Mouse (Mus musculus): Measurements from ENCODE around the gene Xrra1. TPM values are rescaled to one million over a fixed set of nuclear protein-coding genes. Genes with fewer than 3 reads are reported as not detected.

The Xrra1 gene
- polyA plus RNA-seq, 1 experiment, result 0.11 TPM

GRCm38 (mm10) chr7:99837358-99838071, 21.4 kb upstream of the Xrra1 start:
- Histone ChIP-seq H3K36me3 (ENCODE audit: control insufficient read depth, insufficient read depth) (peaks cover 40% of the 10 kb centered on the region), H3K79me3 (ENCODE audit: low read depth) (no peaks in the 10 kb centered on the region), H3K79me2 (ENCODE audit: control insufficient read depth, insufficient read depth) (no peaks in the 10 kb centered on the region), H3K27me3 (ENCODE audit: control insufficient read depth, insufficient read depth, insufficient read length) (no peaks in the 10 kb centered on the region), H3ac (ENCODE audit: control insufficient read depth, insufficient read length, low read depth) (no peak overlapping the region), H3K4me3 (ENCODE audit: insufficient read depth, poor library complexity, severe bottlenecking) (no peak overlapping the region)
- TF ChIP-seq USF1 (IDR thresholded peaks at IDR 0.05; ENCODE audit: low read depth), result no peak
- TF ChIP-seq CEBPB (IDR thresholded peaks at IDR 0.05; ENCODE audit: low read depth), result no peak
- TF ChIP-seq MYOG (IDR thresholded peaks at IDR 0.05; ENCODE audit: control insufficient read depth, extremely low read depth, insufficient read length), result no peak
- TF ChIP-seq CTCF (IDR thresholded peaks at IDR 0.05; ENCODE audit: control insufficient read depth, insufficient read depth, insufficient read length), result no peak
- TF ChIP-seq FOSL1 (IDR thresholded peaks at IDR 0.05; ENCODE audit: insufficient read depth, low read length, poor library complexity, severe bottlenecking), result no peak
- TF ChIP-seq MYOD1 (IDR thresholded peaks at IDR 0.05; ENCODE audit: control insufficient read depth, insufficient read length, low read depth), result no peak

- Histone ChIP-seq H3K79me2 (ENCODE audit: control insufficient read depth, insufficient read depth) (no peaks in the 10 kb centered on the region), H3K4me3 (ENCODE audit: insufficient read depth, poor library complexity, severe bottlenecking) (no peak overlapping the region), H3ac (ENCODE audit: control insufficient read depth, insufficient read length, low read depth) (no peak overlapping the region), H3K27me3 (ENCODE audit: control insufficient read depth, insufficient read depth, insufficient read length) (no peaks in the 10 kb centered on the region), H3K79me3 (ENCODE audit: low read depth) (no peaks in the 10 kb centered on the region), H3K36me3 (ENCODE audit: control insufficient read depth, insufficient read depth) (peaks cover 45% of the 10 kb centered on the region)
- TF ChIP-seq USF1 (IDR thresholded peaks at IDR 0.05; ENCODE audit: low read depth), result no peak
- no peak for TF ChIP-seq CEBPB (IDR thresholded peaks at IDR 0.05; ENCODE audit: low read depth)
- TF ChIP-seq MYOD1 (IDR thresholded peaks at IDR 0.05; ENCODE audit: control insufficient read depth, insufficient read length, low read depth), result no peak
- no peak for TF ChIP-seq CTCF (IDR thresholded peaks at IDR 0.05; ENCODE audit: control insufficient read depth, insufficient read depth, insufficient read length)
- no peak for TF ChIP-seq MAX (IDR thresholded peaks at IDR 0.05)
- no peak for TF ChIP-seq FOSL1 (IDR thresholded peaks at IDR 0.05; ENCODE audit: insufficient read depth, low read length, poor library complexity, severe bottlenecking)
- no peak for TF ChIP-seq MYOG (IDR thresholded peaks at IDR 0.05; ENCODE audit: control insufficient read depth, extremely low read depth, insufficient read length)
These were observed 20.7 kb upstream of the Xrra1 start for GRCm38 (mm10) chr7:99838241-99838640.

GRCm38 (mm10) chr7:99845533-99846236, 13.2 kb upstream of the Xrra1 start:
- peaks cover 3% of the 10 kb centered on the region for H3K79me2 ChIP-seq (ENCODE audit: control insufficient read depth, insufficient read depth)
- H3K4me3 ChIP-seq (ENCODE audit: insufficient read depth, poor library complexity, severe bottlenecking), result no peak overlapping the region
- peaks cover 49% of the 10 kb centered on the region for H3K36me3 ChIP-seq (ENCODE audit: control insufficient read depth, insufficient read depth)
- H3K79me3 ChIP-seq (ENCODE audit: low read depth), result peaks cover 3% of the 10 kb centered on the region
- H3K27me3 ChIP-seq (ENCODE audit: control insufficient read depth, insufficient read depth, insufficient read length), result no peaks in the 10 kb centered on the region
- H3ac ChIP-seq (ENCODE audit: control insufficient read depth, insufficient read length, low read depth), result no peak overlapping the region
- TF ChIP-seq FOSL1 (IDR thresholded peaks at IDR 0.05; ENCODE audit: insufficient read depth, low read length, poor library complexity, severe bottlenecking), result no peak
- no peak for TF ChIP-seq CEBPB (IDR thresholded peaks at IDR 0.05; ENCODE audit: low read depth)
- TF ChIP-seq USF1 (IDR thresholded peaks at IDR 0.05; ENCODE audit: low read depth), result no peak
- no peak for TF ChIP-seq MYOG (IDR thresholded peaks at IDR 0.05; ENCODE audit: control insufficient read depth, extremely low read depth, insufficient read length)
- no peak for TF ChIP-seq MAX (IDR thresholded peaks at IDR 0.05)
- TF ChIP-seq CTCF (IDR thresholded peaks at IDR 0.05; ENCODE audit: control insufficient read depth, insufficient read depth, insufficient read length), result no peak
- TF ChIP-seq MYOD1 (IDR thresholded peaks at IDR 0.05; ENCODE audit: control insufficient read depth, insufficient read length, low read depth), result no peak

GRCm38 (mm10) chr7:99850534-99850933, 8.4 kb upstream of the Xrra1 start:
- H3K36me3 ChIP-seq (ENCODE audit: control insufficient read depth, insufficient read depth), result peaks cover 57% of the 10 kb centered on the region
- no peak overlapping the region for H3K4me3 ChIP-seq (ENCODE audit: insufficient read depth, poor library complexity, severe bottlenecking)

GRCm38 (mm10) chr7:99851121-99851520, 7.8 kb upstream of the Xrra1 start:
- no peak for TF ChIP-seq CEBPB (IDR thresholded peaks at IDR 0.05; ENCODE audit: low read depth)
- TF ChIP-seq MAX (IDR thresholded peaks at IDR 0.05), result no peak
- no peak for TF ChIP-seq FOSL1 (IDR thresholded peaks at IDR 0.05; ENCODE audit: insufficient read depth, low read length, poor library complexity, severe bottlenecking)
- Histone ChIP-seq H3K4me3 (ENCODE audit: insufficient read depth, poor library complexity, severe bottlenecking) (no peak overlapping the region), H3ac (ENCODE audit: control insufficient read depth, insufficient read length, low read depth) (no peak overlapping the region), H3K79me2 (ENCODE audit: control insufficient read depth, insufficient read depth) (peaks cover 57% of the 10 kb centered on the region), H3K36me3 (ENCODE audit: control insufficient read depth, insufficient read depth) (peaks cover 52% of the 10 kb centered on the region), H3K27me3 (ENCODE audit: control insufficient read depth, insufficient read depth, insufficient read length) (no peaks in the 10 kb centered on the region), H3K79me3 (ENCODE audit: low read depth) (peaks cover 40% of the 10 kb centered on the region)

More at GRCm38 (mm10) chr7:99850534-99850933, 8.4 kb upstream of the Xrra1 start:
- no peak overlapping the region for H3ac ChIP-seq (ENCODE audit: control insufficient read depth, insufficient read length, low read depth)
- peaks cover 51% of the 10 kb centered on the region for H3K79me2 ChIP-seq (ENCODE audit: control insufficient read depth, insufficient read depth)
- H3K27me3 ChIP-seq (ENCODE audit: control insufficient read depth, insufficient read depth, insufficient read length), result no peaks in the 10 kb centered on the region
- peaks cover 35% of the 10 kb centered on the region for H3K79me3 ChIP-seq (ENCODE audit: low read depth)
- TF ChIP-seq MYOG (IDR thresholded peaks at IDR 0.05; ENCODE audit: control insufficient read depth, extremely low read depth, insufficient read length) (no peak), MYOD1 (IDR thresholded peaks at IDR 0.05; ENCODE audit: control insufficient read depth, insufficient read length, low read depth) (no peak), CEBPB (IDR thresholded peaks at IDR 0.05; ENCODE audit: low read depth) (no peak), CTCF (IDR thresholded peaks at IDR 0.05; ENCODE audit: control insufficient read depth, insufficient read depth, insufficient read length) (no peak), USF1 (IDR thresholded peaks at IDR 0.05; ENCODE audit: low read depth) (no peak), FOSL1 (IDR thresholded peaks at IDR 0.05; ENCODE audit: insufficient read depth, low read length, poor library complexity, severe bottlenecking) (no peak), MAX (IDR thresholded peaks at IDR 0.05) (no peak)

All from C2C12 (cell line).